Mouse (Mus musculus) forebrain, embryonic 11.5 days (tissue): ENCODE measurements at regions not wholly inside any gene's neighbourhood (a gene's known extent, or its start where the extent isn't known, plus 50 kb on each side); places are given as distances from the start of the nearest gene placed in this dataset.

Experiments
- ATAC-seq: fragments of 200-750 bp; cut with Nextera tagmentation; replicated peaks from 2 replicates; pipeline ENCODE4 v1.8.0; 2017; ENCODE audit warnings: moderate TSS enrichment; ENCODE audit not compliant: low FRiP score
- DNase-seq: peaks from one replicate; pipeline ENCODE4 v3.0.0-alpha.2; 2017; ENCODE audit warnings: low spot score
- H3K27ac ChIP-seq: fragments of 300-500 bp; sonication (generic); 2 replicates; pipeline ENCODE4 v1.5.1; 2014; ENCODE audit warnings: low read depth, low read length
- H3K27me3 ChIP-seq: fragments of 300-500 bp; sonication (generic); 2 replicates; pipeline ENCODE4 v1.6.1; 2014; ENCODE audit warnings: mild to moderate bottlenecking, low read length, mixed read lengths; ENCODE audit not compliant: control insufficient read depth, insufficient read depth
- H3K36me3 ChIP-seq: fragments of 300-500 bp; sonication (generic); 2 replicates; pipeline ENCODE4 v1.6.1; 2014; ENCODE audit warnings: mild to moderate bottlenecking, low read length, moderate library complexity, mixed read lengths; ENCODE audit not compliant: control insufficient read depth, insufficient read depth
- H3K4me1 ChIP-seq: fragments of 300-500 bp; sonication (generic); replicated peaks from 2 replicates; pipeline ENCODE4 v1.6.1; 2014; ENCODE audit warnings: low read length, mixed read lengths; ENCODE audit not compliant: control insufficient read depth, insufficient read depth
- H3K4me2 ChIP-seq: fragments of 300-500 bp; sonication (generic); 2 replicates; pipeline ENCODE4 v1.6.1; 2014; ENCODE audit warnings: low read depth, mild to moderate bottlenecking, low read length, moderate library complexity, mixed read lengths; ENCODE audit not compliant: severe bottlenecking
- H3K4me3 ChIP-seq: fragments of 300-500 bp; sonication (generic); 2 replicates; pipeline ENCODE4 v1.5.1; 2014; ENCODE audit warnings: low read depth, low read length
- H3K9ac ChIP-seq: fragments of 300-500 bp; sonication (generic); 2 replicates; pipeline ENCODE4 v1.6.1; 2014; ENCODE audit warnings: low read length
- H3K9me3 ChIP-seq: fragments of 300-500 bp; sonication (generic); 2 replicates; pipeline ENCODE4 v1.6.1; 2016; ENCODE audit warnings: low read length, mixed read lengths; ENCODE audit not compliant: control insufficient read depth
- WGBS: fragments of 180-500 bp; shearing (Covaris S2); extraction: QIAGEN DNeasy Blood & Tissue Kit; methylation state at CpG from one replicate; pipeline ENCODE4 v1.1.7; 2014; 5-methylcytosine and 5-hydroxymethylcytosine counted together

GRCm38 (mm10) chr13:69867296-69868065 lies 65.3 kb downstream of the Med10 start:
- ATAC-seq (no peak), DNase-seq (no peak)
- Histone ChIP-seq H3K27ac (no peak overlapping the region), H3K9ac (no peak overlapping the region), H3K4me2 (no peak overlapping the region), H3K4me1 (no peaks in the 10 kb centered on the region), H3K9me3 (no peaks in the 10 kb centered on the region), H3K4me3 (no peak overlapping the region), H3K27me3 (no peaks in the 10 kb centered on the region), H3K36me3 (no peaks in the 10 kb centered on the region)
- WGBS: 86% methylated on average over 15 of the region's 15 CpGs

GRCm38 (mm10) chr13:69896536-69896935 lies 94.3 kb downstream of the Med10 start:
- no peak overlapping the region for H3K27ac ChIP-seq
- no peak overlapping the region for H3K4me3 ChIP-seq
- H3K27me3 ChIP-seq: no peaks in the 10 kb centered on the region
- ATAC-seq: no peak
- no peaks in the 10 kb centered on the region for H3K9me3 ChIP-seq
- DNase-seq: peak; percentile 57
- no peaks in the 10 kb centered on the region for H3K4me1 ChIP-seq
- no peak overlapping the region for H3K9ac ChIP-seq
- no peak overlapping the region for H3K4me2 ChIP-seq
- 28% methylated on average over 5 of the region's 5 CpGs for WGBS
- no peaks in the 10 kb centered on the region for H3K36me3 ChIP-seq

- H3K9me3 ChIP-seq: no peaks in the 10 kb centered on the region
Measured at GRCm38 (mm10) chr13:69901139-69901538, 98.9 kb downstream of the Med10 start.

GRCm38 (mm10) chr13:69906802-69907537 lies 104.8 kb downstream of the Med10 start:
- Histone ChIP-seq H3K4me1 (no peaks in the 10 kb centered on the region), H3K36me3 (no peaks in the 10 kb centered on the region), H3K27me3 (no peaks in the 10 kb centered on the region), H3K4me2 (no peak overlapping the region), H3K9ac (no peak overlapping the region), H3K9me3 (no peaks in the 10 kb centered on the region), H3K4me3 (no peak overlapping the region), H3K27ac (no peak overlapping the region)
- DNase-seq (no peak), ATAC-seq (no peak)
- 86% methylated on average over 15 of the region's 15 CpGs for WGBS

More at GRCm38 (mm10) chr13:69901139-69901538, 98.9 kb downstream of the Med10 start:
- no peaks in the 10 kb centered on the region for H3K36me3 ChIP-seq
- H3K4me1 ChIP-seq: no peaks in the 10 kb centered on the region
- no peak overlapping the region for H3K4me3 ChIP-seq
- H3K27ac ChIP-seq: no peak overlapping the region
- no peak overlapping the region for H3K9ac ChIP-seq
- DNase-seq (no peak), ATAC-seq (no peak)
- no peaks in the 10 kb centered on the region for H3K27me3 ChIP-seq
- no peak overlapping the region for H3K4me2 ChIP-seq

GRCm38 (mm10) chr13:69915796-69916195 lies 113.6 kb downstream of the Med10 start:
- ATAC-seq (no peak), DNase-seq (no peak)
- Histone ChIP-seq H3K27me3 (no peaks in the 10 kb centered on the region), H3K4me2 (no peak overlapping the region), H3K4me1 (no peaks in the 10 kb centered on the region), H3K9me3 (no peaks in the 10 kb centered on the region), H3K4me3 (no peak overlapping the region), H3K9ac (no peak overlapping the region), H3K27ac (no peak overlapping the region), H3K36me3 (no peaks in the 10 kb centered on the region)
- 84% methylated on average over 3 of the region's 3 CpGs for WGBS

- ATAC-seq: no peak
- Histone ChIP-seq H3K9ac (no peak overlapping the region), H3K27ac (no peak overlapping the region), H3K4me3 (no peak overlapping the region), H3K9me3 (no peaks in the 10 kb centered on the region), H3K27me3 (no peaks in the 10 kb centered on the region), H3K36me3 (no peaks in the 10 kb centered on the region), H3K4me2 (no peak overlapping the region), H3K4me1 (peaks cover 7% of the 10 kb centered on the region; the same call in 1 of the 2 replicates)
- WGBS: 54% methylated on average over 9 of the region's 9 CpGs
- DNase-seq: peak; percentile 50
Measured at GRCm38 (mm10) chr13:69932695-69933550, 130.7 kb downstream of the Med10 start.

- peak overlapping the region; percentile 26; the same call in 1 of the 2 replicates for H3K4me2 ChIP-seq
- ATAC-seq: peak; percentile 93
- H3K4me3 ChIP-seq: no peak overlapping the region
- H3K9ac ChIP-seq: no peak overlapping the region
- peak overlapping the region; percentile 28; the same call in 1 of the 2 replicates for H3K27ac ChIP-seq
- peak; percentile 88 for DNase-seq
- H3K4me1 ChIP-seq: peaks cover 7% of the 10 kb centered on the region; the same call in 1 of the 2 replicates
- no peaks in the 10 kb centered on the region for H3K27me3 ChIP-seq
- 23% methylated on average over 6 of the region's 6 CpGs for WGBS
- no peaks in the 10 kb centered on the region for H3K9me3 ChIP-seq
- H3K36me3 ChIP-seq: no peaks in the 10 kb centered on the region
Measured at GRCm38 (mm10) chr13:69933551-69933845, 131.3 kb downstream of the Med10 start.

GRCm38 (mm10) chr13:69939791-69940190 lies 137.6 kb downstream of the Med10 start:
- Histone ChIP-seq H3K9ac (no peak overlapping the region), H3K27me3 (no peaks in the 10 kb centered on the region), H3K36me3 (no peaks in the 10 kb centered on the region), H3K4me3 (no peak overlapping the region), H3K9me3 (no peaks in the 10 kb centered on the region), H3K4me2 (no peak overlapping the region), H3K27ac (no peak overlapping the region), H3K4me1 (peaks cover 2% of the 10 kb centered on the region; the same call in 1 of the 2 replicates)
- no peak for DNase-seq
- ATAC-seq: no peak
- WGBS: 94% methylated on average over 4 of the region's 4 CpGs
